Mouse (Mus musculus): Measurements from ENCODE around the gene Bcl2l1.
A peak's percentile ranks its signal among the peaks of the same experiment; 100 is the strongest.

Bcl2l1 gene

DNA sequence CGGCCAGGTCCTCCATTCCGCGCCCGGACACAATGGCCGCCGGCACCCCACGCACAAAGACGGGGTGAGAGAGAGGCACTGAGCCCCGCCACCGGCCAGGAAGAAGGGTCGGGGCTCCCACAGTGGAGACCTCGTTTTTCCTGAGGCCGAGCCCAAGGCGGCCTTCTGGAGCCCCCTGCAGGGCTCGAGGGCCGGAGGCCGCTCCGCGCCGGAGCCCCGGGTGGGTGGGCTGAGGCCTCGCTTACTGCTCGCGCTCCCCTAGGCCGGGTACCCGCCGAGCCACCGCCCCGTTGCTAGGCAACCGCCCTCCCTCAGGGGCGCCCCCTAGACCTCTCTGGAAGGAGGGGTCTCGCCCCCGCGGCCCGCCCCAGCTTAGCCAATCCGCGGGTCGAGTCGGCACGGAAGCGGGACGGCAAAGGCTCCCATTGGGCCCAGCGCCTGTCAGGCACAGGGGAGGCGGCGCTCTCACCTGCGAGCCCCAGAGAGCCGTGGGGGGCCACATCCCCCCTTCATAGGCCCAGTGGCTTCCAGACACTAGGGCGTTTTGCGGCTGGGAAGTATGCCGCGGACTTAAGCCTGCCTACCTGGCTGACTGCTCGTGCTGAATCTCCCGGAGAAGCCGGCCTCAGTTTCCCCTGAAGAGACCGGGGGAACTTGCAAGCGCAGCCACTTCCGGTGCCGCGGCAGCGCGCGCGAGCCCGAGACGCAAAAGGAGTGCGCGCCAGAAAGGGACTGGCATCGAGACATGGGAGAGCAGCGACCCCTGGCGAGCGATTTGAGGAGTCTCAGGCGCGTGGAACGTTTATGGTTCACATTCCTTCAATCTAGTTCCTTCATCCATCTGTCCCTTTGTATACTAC, at the start of gene Bcl2l1:
Gene Bcl2l1, minus strand, starts transcription at position 710 of the 860 bp plus-strand sequence.
- DNase-seq (ENCODE audit: low read depth, low spot score): peak; percentile 96

DNA sequence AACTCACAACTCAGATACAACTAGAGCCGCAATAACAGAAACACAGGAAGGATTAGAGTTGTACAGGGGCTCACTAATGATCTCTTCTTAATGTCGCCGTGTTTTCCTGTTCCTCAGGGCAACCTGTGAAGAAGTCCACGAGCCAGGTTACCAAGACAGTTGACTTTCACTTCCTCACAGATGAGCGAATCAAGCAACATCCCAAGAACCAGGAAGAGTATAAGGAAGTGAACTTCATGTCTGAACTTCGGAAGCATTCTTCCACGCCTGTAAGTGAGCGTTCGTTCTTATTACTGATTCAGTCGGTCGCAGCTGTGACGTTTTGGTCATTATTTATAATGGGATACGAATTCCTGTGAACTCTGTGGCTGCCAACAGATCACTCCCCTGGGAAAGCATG, 49.4 kb upstream of the Bcl2l1 start:
- DNase-seq (ENCODE audit: low read depth, low spot score): no peak

DNA sequence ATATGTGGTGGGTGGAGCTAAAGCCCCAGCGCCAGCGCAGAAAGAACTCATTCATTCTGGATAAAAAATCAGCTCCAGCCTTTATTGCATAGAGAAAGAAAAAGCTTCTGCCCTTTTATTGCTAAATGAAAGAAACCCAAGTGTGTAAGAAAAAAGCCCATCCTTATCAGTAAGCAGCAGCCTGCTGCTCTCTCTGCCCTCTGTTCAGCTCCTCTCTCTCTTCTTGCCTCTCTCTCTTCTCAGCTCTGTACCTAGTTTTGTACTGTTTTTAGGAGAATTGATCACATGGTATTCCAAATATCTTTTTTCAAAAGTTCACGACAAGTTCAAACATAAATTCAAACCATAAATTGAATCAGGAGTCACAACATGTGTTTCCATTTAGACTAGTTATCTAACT, 46.7 kb upstream of the Bcl2l1 start:
- DNase-seq (ENCODE audit: low read depth, low spot score): no peak

DNA sequence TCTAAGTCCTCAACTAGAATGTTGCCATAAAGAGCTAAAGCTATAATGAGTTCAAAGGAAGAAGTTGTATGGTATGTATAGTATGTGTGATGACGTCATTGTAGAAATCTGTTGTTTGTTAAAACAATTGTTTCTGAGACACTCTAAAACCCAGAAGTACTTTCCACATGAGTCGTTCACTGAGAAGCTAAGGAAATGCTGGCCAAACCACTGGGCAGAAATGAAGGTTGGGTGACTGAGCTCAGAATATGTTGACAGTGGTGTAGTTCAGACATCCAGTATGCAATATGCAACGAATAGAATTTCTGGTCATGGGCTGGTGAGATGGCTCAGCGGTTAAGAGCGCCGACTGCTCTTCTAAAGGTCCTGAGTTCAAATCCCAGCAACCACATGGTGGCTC, 31.8 kb upstream of the Bcl2l1 start:
- DNase-seq (ENCODE audit: low read depth, low spot score): no peak

DNA sequence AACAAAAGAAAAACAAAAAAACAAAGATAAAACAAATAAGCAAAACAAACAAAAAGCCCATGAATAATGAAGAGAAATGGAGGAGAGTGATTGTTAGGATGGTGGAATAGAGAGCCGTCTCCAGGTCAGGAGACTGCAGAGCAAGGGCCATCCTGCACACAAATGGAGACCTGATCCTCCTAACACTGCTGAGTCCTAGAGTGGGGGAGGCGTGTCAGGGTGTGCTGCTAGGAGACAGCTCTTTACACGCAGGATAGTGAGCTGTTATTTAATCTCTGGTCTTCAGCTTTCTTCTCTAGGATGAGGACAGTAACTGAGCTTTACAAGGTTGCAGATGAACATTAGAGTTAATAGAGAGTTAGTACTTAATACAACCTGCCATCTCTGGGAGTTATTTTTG, 31.1 kb upstream of the Bcl2l1 start:
- no peak for DNase-seq (ENCODE audit: low read depth, low spot score)

DNA sequence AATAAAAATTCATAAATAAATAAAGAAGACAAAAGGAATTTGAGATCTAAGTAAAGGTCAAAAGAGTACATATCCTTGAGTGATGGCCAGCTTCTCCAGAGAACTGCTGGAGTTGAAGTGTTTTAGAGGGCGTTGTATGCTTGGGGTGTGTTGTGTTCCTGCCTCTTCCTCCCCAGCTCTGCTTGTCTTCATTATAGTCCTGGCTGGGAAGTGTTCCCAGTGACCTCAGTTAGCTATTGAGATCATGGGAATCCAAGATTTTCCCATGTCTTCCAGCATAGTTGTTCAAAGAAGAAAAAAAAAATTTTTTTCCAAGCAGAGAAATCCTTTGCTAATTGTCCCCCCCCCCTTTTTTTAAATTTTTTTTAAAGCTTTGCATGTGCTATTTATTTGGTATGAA, 30.4 kb upstream of the Bcl2l1 start:
- DNase-seq (ENCODE audit: low read depth, low spot score): no peak

DNA sequence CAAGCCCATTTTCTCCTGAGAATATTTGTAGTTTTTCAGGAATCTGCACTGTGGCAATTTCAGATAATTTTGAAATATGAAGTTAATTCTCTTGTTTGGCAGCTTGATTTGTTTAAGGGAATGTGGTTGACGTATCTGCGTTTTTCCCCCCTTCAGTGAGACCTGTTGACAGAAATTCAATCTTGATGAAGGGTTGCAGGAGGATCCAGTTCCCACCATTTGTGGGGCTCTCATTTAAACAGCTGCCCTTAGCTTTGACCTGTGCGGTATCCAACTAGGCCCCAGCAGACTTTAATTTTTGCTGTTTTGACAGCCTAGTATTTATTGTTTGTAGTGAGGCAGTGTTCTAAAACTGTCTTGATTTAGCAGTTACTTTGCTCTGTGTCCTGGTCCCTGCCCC, 28.0 kb upstream of the Bcl2l1 start:
- DNase-seq (ENCODE audit: low read depth, low spot score): no peak

DNA sequence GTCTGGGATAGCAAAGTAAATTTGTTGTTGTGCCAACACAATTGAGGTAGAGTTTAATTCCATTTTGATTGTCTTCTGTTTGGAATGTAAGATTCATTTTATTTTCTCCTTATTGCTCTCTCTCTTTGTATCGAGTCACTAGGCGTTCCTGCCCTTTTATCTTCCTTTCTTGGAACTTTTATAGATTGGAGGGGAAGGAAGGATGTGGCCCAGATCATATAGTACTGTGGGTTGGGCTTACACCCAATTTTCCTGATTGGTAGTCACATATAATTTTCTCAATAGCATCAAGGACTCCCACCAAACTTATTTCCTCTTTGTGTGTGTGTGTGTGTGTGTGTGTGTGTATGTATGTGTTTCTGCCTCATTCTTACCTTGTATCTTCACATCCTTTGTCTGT, 16.9 kb upstream of the Bcl2l1 start:
- no peak for DNase-seq (ENCODE audit: low read depth, low spot score)

DNA sequence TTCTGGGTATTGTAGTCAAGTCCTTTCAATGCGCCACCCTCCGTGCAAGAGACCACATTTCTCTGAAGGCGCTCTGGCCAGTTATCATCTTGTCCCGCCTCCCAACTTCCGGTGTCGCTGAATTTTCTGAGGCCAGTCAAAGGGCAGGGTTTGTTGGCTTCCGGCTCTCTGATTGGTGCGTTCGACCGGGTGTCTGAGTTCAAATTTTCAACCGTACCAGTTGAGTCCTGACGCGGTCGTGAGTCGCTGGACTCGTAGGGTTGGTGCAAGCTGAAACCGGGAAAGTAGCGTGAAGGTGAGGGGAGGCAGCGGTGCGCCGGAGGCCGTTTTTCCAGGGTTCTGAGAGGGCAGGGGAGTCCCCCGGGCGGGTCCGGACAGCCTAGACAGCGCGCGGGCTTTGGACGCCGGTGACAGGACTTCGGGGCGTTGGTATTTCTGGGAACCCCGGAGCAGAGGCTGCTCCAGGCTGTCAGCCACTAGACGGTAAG, 16.3 kb upstream of the Bcl2l1 start, which contains the start of gene Tpx2:
Gene Tpx2, plus strand, starts transcription at position 150 of the 488 bp plus-strand sequence.
- peak; percentile 98 for DNase-seq (ENCODE audit: low read depth, low spot score)

DNA sequence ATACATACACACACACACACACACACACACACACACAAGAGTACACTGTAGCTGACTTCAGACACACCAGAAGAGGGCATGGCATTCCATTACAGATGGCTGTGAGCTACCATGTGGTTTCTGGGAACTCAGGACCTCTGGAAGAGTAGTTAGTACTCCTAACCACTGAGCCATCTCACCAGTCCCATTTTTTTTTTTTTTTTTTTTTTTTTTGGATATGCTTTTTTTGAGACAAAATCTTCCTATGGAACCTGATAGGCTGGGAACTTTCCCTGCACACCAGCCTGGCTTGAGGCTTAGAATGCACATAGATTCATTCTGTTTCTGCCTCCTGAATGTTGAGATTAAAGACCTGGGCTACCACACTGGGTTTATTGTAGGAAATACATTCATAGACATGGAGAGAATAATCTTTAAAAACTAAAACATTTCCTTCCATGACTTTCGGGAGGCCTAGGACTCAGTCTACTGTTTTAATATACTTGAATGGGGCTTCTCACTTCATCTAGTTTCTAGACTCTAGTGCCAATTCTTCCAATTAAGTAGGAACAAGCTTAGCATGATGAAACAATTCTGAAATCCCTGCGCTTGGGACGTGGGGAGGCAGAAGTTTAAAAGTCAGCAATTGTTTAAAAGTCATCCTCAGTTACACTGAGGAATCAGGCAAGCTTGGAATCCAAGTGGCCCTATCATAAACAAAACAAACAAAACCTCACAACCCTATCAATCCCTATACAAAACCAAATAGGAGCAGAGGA, 15.7 kb upstream of the Bcl2l1 start:
- DNase-seq (ENCODE audit: low read depth, low spot score): no peak

DNA sequence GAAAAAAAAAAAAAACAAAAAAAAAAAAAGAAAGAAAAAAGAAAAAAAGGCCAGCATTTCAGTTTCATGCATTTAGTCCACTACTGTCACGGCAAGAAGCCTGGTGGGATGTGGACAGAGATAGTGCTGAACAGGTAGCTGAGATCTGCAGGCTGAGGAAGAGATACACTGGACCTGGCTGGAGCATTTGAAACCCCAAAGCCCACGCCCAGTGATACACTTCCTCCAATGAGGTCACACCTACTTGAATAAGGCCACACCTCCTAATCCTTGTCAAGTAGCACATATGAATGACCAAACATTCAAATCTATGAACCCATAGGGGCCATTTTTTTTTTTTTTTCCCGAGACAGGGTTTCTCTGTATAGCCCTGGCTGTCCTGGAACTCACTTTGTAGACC, 11.2 kb upstream of the Bcl2l1 start:
- no peak for DNase-seq (ENCODE audit: low read depth, low spot score)

DNA sequence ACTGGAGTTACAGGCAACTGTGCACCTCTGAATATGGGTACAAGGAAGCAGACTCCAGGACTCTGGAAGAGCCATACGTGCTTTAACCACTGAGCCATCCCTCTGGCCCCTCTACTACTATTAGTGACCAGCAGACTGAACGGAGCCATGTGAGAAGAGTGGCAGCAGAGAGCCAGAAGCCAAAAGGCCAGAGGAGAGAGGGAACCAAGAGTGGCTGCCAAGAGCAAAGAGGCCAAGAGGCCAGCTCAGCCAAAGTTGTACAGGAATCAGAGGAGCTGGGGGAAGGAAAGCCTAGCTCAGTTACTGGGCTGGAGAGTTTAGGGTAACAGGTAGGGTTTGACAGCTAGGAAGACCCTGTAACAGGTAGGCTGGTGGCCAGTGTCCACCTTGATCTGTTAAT, 7.7 kb upstream of the Bcl2l1 start:
- no peak for DNase-seq (ENCODE audit: low read depth, low spot score)

DNA sequence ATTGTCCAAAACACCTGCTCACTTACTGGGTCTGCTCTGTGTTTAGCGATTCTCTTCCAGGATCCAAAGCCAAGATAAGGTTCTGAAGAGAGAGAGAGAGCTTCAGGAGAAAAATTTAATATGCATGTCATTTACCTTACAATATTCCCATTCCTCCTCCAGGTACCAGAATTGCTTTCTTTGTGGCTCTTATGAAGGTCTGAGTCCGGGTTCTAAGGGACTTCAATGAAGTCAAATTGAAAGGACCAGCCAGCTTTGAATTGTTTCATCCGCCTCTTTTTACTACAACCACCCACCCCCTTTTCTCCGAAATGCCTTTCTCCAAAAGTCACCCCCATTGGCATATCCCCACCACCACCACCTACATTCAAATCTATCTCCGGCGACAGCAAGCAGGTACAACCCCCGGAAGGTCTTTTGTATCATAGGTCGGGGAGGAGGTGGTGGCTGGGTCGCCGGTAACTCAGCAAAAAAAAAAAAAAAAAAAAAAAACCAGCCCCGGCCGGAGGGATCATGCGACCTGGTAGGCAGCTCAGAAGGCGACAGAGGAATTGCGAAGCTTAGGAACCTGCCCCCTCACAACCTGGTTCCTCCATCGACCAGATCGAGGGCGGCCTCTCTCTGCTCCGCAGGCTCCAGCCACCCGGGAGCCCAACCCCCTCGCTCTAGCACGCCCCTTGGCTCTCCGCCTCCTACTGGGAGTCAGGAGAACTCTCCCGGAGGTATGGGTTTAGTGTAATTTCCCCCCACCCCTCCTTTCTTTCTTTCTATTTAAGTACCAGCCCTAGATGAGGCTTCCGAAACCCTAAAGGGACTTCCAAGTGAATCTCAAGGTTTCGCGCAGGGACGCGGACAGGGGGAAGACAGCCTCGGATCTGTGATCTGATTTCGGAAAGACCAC, 1.3 kb downstream of the Bcl2l1 start:
- DNase-seq (ENCODE audit: low read depth, low spot score): peak; percentile 79

DNA sequence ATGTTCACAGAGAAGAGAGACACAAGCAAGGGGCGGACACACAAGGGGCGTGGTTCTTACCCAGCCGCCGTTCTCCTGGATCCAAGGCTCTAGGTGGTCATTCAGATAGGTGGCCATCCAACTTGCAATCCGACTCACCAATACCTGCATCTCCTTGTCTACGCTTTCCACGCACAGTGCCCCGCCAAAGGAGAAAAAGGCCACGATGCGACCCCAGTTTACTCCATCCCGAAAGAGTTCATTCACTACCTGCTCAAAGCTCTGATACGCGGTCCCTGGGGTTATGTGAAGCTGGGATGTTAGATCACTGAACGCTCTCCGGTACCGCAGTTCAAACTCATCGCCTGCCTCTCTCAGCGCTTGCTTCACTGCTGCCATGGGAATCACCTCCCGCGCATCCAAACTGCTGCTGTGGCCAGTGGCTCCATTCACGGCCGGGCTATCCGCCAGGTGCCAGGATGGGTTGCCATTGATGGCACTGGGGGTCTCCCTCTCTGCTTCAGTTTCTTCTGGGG, 2.1 kb downstream of the Bcl2l1 start:
- DNase-seq (ENCODE audit: low read depth, low spot score): no peak

DNA sequence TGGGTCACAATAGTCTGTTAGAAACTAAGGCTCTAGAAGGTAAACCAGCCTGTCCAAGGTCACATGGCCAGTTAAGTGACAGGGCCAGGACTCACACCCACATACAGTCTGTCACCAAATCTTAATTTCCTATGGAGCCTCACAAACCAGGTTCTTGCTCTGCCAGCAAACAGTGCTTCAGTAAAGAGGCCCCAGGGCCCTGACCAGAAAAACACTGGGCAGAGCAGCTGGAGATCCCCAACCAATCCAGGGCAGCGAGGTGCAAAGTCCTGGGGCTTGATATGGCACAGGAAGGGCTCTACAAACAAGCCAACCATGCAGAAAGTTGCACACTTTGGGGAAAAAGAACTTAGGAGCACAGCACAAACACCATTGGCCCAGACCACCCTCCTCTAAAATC, 3.0 kb downstream of the Bcl2l1 start:
- DNase-seq (ENCODE audit: low read depth, low spot score): no peak

DNA sequence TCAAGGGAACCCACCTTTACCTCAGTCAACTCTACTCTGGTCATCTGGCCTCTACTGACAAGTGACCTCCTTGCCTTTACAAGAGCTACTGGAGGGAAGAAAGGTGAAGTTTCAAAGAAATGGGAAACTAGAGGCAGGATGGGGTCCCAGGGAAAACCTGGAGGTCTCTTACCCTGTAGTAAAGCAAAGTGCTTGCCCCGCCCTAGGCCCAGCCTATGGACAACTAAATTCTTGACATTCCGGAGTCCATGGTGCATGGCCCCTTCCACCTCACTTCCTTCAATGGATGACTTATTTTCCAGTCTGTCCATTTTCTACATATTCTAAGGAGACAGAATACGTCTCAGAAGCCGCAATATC, 3.5 kb downstream of the Bcl2l1 start:
- no peak for DNase-seq (ENCODE audit: low read depth, low spot score)

DNA sequence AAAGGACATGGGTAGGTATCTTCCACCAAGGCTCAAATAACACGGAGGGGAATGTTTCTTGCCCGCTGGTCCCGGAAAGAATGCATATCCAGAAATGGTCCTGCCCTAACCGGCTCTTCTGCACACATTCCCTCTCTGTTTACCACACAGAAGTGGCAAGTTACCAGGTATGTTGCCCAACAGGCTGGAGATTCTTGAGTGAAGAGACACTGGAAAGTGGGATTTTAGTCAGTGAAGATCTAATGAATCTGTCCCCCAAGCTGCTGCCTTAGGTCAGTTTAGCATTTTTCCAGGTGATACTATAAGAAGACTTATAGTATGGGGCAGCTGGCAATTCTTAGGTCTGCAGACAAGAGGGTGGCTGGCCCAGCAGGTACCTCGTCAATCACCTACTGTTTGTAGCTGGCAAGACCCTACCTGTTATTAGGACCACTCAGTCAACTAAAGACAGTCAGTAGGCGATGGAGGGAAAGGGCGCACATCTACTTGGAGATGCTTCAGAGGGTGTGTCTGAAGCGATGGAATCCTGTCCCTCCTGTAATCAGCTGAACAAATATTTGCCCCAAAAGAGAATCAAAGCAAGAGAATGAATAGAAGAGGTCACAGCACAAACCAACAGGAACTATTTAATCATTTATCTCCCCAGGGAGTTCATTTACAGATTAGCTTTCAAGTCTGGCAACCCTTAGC, 4.1 kb downstream of the Bcl2l1 start:
- no peak for DNase-seq (ENCODE audit: low read depth, low spot score)

DNA sequence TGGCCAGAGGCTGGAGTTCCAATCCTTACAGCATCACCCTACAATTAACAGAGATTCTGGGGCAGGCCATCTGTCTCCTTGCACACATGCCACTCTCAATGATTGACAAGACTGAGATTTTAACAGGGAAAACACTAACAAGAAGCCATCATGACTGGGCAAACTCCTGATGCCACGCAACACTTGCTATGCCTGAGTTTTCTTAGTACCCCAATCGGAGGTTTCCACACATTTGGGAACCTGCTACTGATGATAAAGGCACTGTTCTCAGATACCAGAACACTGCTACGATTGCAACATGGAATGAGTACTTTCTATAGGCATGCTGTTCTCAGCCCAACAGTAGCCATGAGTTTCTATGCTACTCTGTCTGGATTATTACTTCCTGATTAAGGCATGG, 5.0 kb downstream of the Bcl2l1 start:
- no peak for DNase-seq (ENCODE audit: low read depth, low spot score)

DNA sequence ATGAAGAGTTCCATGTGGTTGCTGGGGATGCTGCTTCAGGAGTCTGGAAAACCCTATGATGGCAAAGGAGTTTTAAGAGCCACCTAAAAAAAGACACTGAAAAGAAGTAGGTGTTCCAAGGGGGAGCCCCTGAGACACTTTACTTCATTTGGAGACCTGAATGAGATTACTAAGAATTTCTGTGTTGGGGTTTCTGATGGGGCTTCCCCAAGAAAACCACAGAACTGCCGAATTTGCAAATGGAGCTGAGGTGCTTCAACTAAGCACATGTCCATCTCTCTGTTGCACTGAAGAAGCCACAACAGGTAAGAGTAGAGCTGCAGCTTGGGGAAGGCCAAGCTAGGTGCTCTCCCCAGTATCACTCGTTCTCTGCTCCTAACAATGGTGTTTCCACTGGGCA, 5.8 kb downstream of the Bcl2l1 start:
- no peak for DNase-seq (ENCODE audit: low read depth, low spot score)

DNA sequence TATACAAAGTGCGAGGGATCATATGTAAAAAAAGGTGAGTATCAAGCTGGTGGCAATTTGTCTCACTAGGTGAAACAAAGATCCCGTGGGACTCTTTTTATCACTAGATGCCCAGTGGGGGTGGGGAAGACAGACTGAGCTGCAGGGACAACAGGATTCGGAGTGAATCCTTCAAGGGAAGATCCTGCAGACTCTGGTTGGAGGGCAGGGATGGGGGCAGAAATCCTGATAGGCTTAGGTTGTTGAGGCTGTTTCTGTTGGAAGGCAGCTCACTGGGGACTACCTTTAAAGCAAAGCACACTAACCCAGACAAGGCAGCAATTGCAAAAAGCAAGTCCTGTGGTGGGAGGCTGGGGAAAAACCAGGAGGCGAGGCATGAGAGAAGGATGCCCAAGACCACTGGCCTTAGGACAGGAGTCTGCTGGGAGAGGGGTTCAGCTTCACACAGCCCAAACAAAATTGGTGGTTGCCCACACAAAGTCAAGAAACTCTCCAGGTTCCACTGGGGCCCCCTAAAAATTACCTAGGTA, 6.3 kb downstream of the Bcl2l1 start:
- no peak for DNase-seq (ENCODE audit: low read depth, low spot score)

Data from retina, postnatal 7 days (tissue).